Mouse (Mus musculus): Measurements from ENCODE around the gene Rasef. TPM values are rescaled to one million over a fixed set of nuclear protein-coding genes. Genes with fewer than 3 reads are reported as not detected.

Rasef gene
- 1.7 and 1.9 TPM in 2 replicates for polyA plus RNA-seq (2014; fragmentation: Nextera tagmentation; extraction: Ambion mirVana)

DNA sequence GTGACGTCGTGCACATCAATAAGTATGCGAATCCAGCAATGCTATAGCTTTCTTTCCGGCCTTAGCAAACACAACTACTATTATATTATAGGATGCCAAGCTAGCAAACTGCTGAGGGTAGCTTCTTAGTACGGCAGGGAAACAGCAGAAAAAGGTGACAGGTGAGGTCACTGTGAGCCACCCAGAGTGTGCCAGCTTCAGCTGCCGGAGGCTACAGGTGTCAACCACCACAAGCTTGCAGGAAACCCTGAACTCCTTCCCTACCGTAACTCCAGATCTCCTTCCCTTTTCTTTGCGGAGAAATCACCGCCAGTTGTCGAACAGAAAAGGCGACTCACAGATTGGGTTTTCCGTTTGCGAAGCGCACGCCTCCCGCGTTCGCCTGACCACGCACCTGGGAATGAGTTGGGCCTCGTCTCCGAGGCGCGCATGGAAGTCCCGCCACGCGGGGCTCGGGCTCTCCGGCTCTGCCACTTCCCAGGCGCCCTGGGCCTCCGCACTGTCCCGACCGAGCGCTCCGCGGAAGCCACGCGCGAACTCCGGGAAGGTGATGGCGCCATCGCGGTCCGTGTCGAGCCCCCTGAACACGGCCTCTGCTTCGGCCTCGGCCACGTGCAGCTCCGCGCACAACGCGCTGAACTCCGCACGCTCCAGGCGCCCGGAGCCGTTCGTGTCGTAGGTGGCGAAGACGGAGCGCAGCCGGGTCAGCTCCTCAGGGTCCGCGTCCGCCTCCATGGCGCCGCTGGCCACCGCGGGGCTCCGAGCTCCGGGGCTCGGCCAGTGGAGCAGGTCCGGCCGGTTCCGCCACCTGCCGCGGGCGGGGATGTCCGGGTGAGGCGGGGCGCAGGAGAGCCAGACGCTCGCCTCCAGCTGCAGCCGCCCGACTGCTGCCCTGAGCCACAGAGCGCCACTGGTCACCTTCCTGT is at the start of gene Rasef:
Gene Rasef, minus strand, starts transcription at position 735 of the 926 bp plus-strand sequence.
- H3K36me3 ChIP-seq (ENCODE audit: control insufficient read depth, insufficient read depth, low read length), result no peaks in the 10 kb centered on the region
- peak within 1 kb of the TSS; percentile 62 for H3K9ac ChIP-seq (ENCODE audit: low read length)
- peaks cover 13% of the 10 kb centered on the region; the same call in 1 of the 2 replicates for H3K27me3 ChIP-seq (ENCODE audit: control insufficient read depth, insufficient read depth, low read length)
- DNase-seq (ENCODE audit: low spot score), result peak; percentile 73
- H3K9me3 ChIP-seq (ENCODE audit: control insufficient read depth, low read length), result no peaks in the 10 kb centered on the region
- peak within 1 kb of the TSS; percentile 46 for H3K4me3 ChIP-seq (ENCODE audit: low read depth, low read length)
- peak within 1 kb of the TSS; percentile 97 for H3K4me2 ChIP-seq (ENCODE audit: low read depth, severe bottlenecking)
- no peak within 1 kb of the TSS for H3K27ac ChIP-seq (replicated peaks; ENCODE audit: low read depth, low read length)
- ATAC-seq (ENCODE audit: insufficient number of reproducible peaks, low FRiP score, low TSS enrichment, low read depth), result peak; percentile 82
- 4% methylated on average over 86 of the region's 87 CpGs for WGBS
- H3K4me1 ChIP-seq (ENCODE audit: control insufficient read depth, insufficient read depth, low read length), result 0 out of 2 replicates have a peak, but pooled peaks cover 4% of the 10 kb centered on the region

DNA sequence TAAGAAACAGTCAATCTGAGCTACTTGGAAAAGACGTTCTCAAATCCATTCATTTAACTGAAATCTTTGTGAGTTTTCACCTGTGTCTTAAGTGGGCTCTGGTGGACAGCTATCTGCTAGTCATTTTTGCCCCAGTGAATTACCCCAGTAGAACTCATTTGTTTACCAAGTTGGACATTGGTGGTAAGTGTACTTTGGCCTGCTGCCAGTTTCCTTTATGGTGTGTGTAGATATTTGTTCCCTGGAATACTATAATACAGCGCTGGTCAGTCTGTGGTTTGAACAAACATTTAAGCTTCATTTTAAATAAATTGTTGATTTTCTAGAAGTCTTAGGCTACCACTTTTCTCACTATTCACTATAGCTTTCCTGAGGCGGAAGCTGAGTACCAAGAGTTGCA is 35.8 kb upstream of the Rasef start:
- no peak for DNase-seq (ENCODE audit: low spot score)
- H3K36me3 ChIP-seq (ENCODE audit: control insufficient read depth, insufficient read depth, low read length), result no peaks in the 10 kb centered on the region
- H3K4me3 ChIP-seq (ENCODE audit: low read depth, low read length), result no peak overlapping the region
- H3K27ac ChIP-seq (replicated peaks; ENCODE audit: low read depth, low read length), result no peak overlapping the region
- H3K9ac ChIP-seq (ENCODE audit: low read length), result no peak overlapping the region
- no peaks in the 10 kb centered on the region for H3K9me3 ChIP-seq (ENCODE audit: control insufficient read depth, low read length)
- H3K4me1 ChIP-seq (ENCODE audit: control insufficient read depth, insufficient read depth, low read length), result no peaks in the 10 kb centered on the region
- ATAC-seq (ENCODE audit: insufficient number of reproducible peaks, low FRiP score, low TSS enrichment, low read depth), result no peak
- no peaks in the 10 kb centered on the region for H3K27me3 ChIP-seq (ENCODE audit: control insufficient read depth, insufficient read depth, low read length)
- H3K4me2 ChIP-seq (ENCODE audit: low read depth, severe bottlenecking), result no peak overlapping the region
- WGBS, result 93% methylated on average over 3 of the region's 3 CpGs

DNA sequence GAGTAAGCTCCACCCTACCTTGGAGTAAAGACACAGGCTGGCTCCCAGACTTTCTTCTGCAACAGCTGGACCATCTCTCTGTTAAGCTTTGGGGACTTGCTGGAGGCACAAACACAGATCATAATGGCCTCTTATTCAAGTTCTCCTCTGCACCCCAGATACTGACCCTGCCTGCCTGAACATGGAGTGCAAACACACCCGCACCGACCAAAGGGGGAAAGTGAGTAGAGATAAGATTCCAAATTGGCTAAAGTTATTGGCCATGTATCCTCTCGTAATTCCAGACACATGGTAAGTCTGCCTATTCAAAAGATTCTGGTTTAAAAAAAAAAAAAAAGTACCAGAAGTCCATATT is 369 bp upstream of the Rasef start:
- peak overlapping the region; percentile 46 for H3K4me3 ChIP-seq (ENCODE audit: low read depth, low read length)
- ATAC-seq (ENCODE audit: insufficient number of reproducible peaks, low FRiP score, low TSS enrichment, low read depth), result peak; percentile 44; the same call in 1 of the 2 replicates
- H3K9me3 ChIP-seq (ENCODE audit: control insufficient read depth, low read length), result no peaks in the 10 kb centered on the region
- 0 out of 2 replicates have a peak, but pooled peaks cover 4% of the 10 kb centered on the region for H3K4me1 ChIP-seq (ENCODE audit: control insufficient read depth, insufficient read depth, low read length)
- H3K36me3 ChIP-seq (ENCODE audit: control insufficient read depth, insufficient read depth, low read length), result no peaks in the 10 kb centered on the region
- no peak for DNase-seq (ENCODE audit: low spot score)
- peaks cover 13% of the 10 kb centered on the region; the same call in 1 of the 2 replicates for H3K27me3 ChIP-seq (ENCODE audit: control insufficient read depth, insufficient read depth, low read length)
- WGBS, result 45% methylated on average over 3 of the region's 3 CpGs
- H3K4me2 ChIP-seq (ENCODE audit: low read depth, severe bottlenecking), result peak overlapping the region; percentile 97
- no peak overlapping the region for H3K27ac ChIP-seq (replicated peaks; ENCODE audit: low read depth, low read length)
- peak overlapping the region; percentile 62 for H3K9ac ChIP-seq (ENCODE audit: low read length)

DNA sequence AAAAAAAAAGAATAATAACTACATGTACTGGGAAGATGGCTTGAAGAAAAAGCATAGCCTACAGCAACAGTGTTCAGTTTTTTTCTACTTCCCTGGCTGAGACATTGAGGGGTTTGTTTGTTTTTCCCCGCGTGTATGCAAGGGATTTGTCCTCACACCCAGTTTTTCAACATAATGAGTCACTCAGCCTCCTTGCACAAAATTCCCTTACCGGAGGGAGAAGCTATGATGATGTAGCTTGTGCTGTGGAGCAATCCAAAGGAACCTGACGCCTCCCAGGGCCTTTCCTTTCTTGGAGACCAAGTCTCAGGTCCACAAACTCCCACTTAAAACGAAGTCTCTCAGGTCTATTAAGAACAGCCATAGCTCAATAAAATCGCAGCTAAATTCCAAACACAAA is 1.3 kb downstream of the Rasef start:
- no peak for DNase-seq (ENCODE audit: low spot score)
- H3K27me3 ChIP-seq (ENCODE audit: control insufficient read depth, insufficient read depth, low read length), result peaks cover 13% of the 10 kb centered on the region; the same call in 1 of the 2 replicates
- H3K4me3 ChIP-seq (ENCODE audit: low read depth, low read length), result no peak overlapping the region
- H3K4me1 ChIP-seq (ENCODE audit: control insufficient read depth, insufficient read depth, low read length), result 0 out of 2 replicates have a peak, but pooled peaks cover 4% of the 10 kb centered on the region
- H3K9ac ChIP-seq (ENCODE audit: low read length), result no peak overlapping the region
- H3K4me2 ChIP-seq (ENCODE audit: low read depth, severe bottlenecking), result no peak overlapping the region
- ATAC-seq (ENCODE audit: insufficient number of reproducible peaks, low FRiP score, low TSS enrichment, low read depth), result no peak
- no peak overlapping the region for H3K27ac ChIP-seq (replicated peaks; ENCODE audit: low read depth, low read length)
- no peaks in the 10 kb centered on the region for H3K9me3 ChIP-seq (ENCODE audit: control insufficient read depth, low read length)
- WGBS, result 32% methylated on average over 6 of the region's 6 CpGs
- H3K36me3 ChIP-seq (ENCODE audit: control insufficient read depth, insufficient read depth, low read length), result no peaks in the 10 kb centered on the region

DNA sequence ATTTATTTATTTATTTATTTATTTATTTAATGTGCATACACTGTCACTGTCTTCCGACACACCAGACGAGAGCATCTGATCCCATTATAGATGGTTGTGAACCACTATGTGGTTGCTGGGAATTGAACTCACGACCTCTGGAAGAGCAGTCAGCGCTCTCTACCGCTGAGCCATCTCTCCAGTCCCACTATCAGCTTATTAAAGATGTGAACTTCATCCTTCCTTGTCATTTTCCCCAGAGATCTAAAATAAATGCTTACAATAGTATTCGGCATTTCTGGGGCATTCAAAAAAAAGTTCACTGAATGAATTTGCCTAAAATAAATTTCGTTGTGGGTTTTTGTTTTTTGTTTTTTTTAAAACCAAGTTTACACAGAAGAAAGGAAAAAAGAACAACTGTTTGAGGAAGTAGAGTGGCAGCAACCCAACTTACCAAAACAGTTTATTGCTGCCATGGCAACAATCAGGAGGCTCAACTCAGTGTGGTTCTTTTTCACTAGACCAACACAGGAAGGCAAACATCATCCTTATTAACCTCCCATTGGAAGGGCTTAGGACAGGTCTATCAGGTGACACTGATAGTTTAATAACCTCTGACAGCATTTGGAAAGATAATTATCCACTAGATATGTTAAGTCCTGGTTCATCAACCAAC is 2.6 kb downstream of the Rasef start:
- 94% methylated on average over 7 of the region's 7 CpGs for WGBS
- H3K9me3 ChIP-seq (ENCODE audit: control insufficient read depth, low read length), result no peaks in the 10 kb centered on the region
- H3K9ac ChIP-seq (ENCODE audit: low read length), result no peak overlapping the region
- no peak overlapping the region for H3K27ac ChIP-seq (replicated peaks; ENCODE audit: low read depth, low read length)
- ATAC-seq (ENCODE audit: insufficient number of reproducible peaks, low FRiP score, low TSS enrichment, low read depth) (no peak), DNase-seq (ENCODE audit: low spot score) (no peak)
- no peak overlapping the region for H3K4me2 ChIP-seq (ENCODE audit: low read depth, severe bottlenecking)
- H3K36me3 ChIP-seq (ENCODE audit: control insufficient read depth, insufficient read depth, low read length), result no peaks in the 10 kb centered on the region
- peaks cover 13% of the 10 kb centered on the region; the same call in 1 of the 2 replicates for H3K27me3 ChIP-seq (ENCODE audit: control insufficient read depth, insufficient read depth, low read length)
- H3K4me3 ChIP-seq (ENCODE audit: low read depth, low read length), result no peak overlapping the region
- H3K4me1 ChIP-seq (ENCODE audit: control insufficient read depth, insufficient read depth, low read length), result 0 out of 2 replicates have a peak, but pooled peaks cover 4% of the 10 kb centered on the region

DNA sequence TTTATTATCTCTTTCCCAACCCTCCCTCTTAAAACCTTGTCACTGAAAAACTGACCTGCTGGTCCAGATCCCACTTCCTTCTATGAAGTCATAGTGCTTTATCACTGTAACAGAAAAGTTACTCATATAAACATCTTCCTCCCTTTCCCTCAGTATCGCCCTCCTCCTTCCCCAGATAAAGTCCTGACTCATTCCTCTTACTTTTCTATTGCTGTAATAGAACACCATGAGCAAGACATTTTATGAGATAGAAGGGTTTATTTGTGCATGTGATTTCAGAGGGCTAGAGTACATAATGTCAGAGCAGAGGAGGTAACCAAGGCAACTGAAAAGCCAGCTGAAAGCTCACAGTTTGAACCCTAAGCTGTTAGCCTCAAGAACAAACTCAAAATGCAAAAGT is 6.6 kb downstream of the Rasef start:
- Histone ChIP-seq H3K4me3 (ENCODE audit: low read depth, low read length) (no peak overlapping the region), H3K9me3 (ENCODE audit: control insufficient read depth, low read length) (no peaks in the 10 kb centered on the region), H3K4me2 (ENCODE audit: low read depth, severe bottlenecking) (no peak overlapping the region), H3K9ac (ENCODE audit: low read length) (no peak overlapping the region), H3K27ac (replicated peaks; ENCODE audit: low read depth, low read length) (no peak overlapping the region), H3K4me1 (ENCODE audit: control insufficient read depth, insufficient read depth, low read length) (no peaks in the 10 kb centered on the region), H3K27me3 (ENCODE audit: control insufficient read depth, insufficient read depth, low read length) (no peaks in the 10 kb centered on the region), H3K36me3 (ENCODE audit: control insufficient read depth, insufficient read depth, low read length) (no peaks in the 10 kb centered on the region)
- WGBS, result 76% methylated on average over 1 of the region's 1 CpGs
- DNase-seq (ENCODE audit: low spot score) (no peak), ATAC-seq (ENCODE audit: insufficient number of reproducible peaks, low FRiP score, low TSS enrichment, low read depth) (no peak)

DNA sequence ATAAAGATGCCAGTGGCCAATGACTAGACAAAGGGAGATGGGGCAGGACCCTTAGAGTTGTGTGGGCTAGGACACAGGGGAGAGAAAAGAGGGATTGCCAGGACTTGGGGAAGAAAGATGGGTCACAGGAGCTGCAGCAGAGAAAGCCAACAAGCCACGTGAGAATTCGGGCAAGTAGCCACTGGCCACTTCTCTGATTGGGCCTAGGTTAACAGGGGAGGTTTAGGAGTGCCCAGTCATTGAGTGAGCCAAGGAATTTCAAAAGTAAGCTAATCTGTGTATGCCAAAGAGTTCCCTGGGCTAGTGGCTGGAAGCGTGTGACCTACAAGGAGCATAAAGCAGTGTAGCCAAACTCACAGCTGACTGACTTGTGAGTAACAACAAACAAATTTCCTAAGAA is 9.7 kb downstream of the Rasef start:
- H3K4me3 ChIP-seq (ENCODE audit: low read depth, low read length), result no peak overlapping the region
- DNase-seq (ENCODE audit: low spot score), result no peak
- 84% methylated on average over 3 of the region's 3 CpGs for WGBS
- H3K4me2 ChIP-seq (ENCODE audit: low read depth, severe bottlenecking), result no peak overlapping the region
- H3K9me3 ChIP-seq (ENCODE audit: control insufficient read depth, low read length), result no peaks in the 10 kb centered on the region
- no peak for ATAC-seq (ENCODE audit: insufficient number of reproducible peaks, low FRiP score, low TSS enrichment, low read depth)
- no peak overlapping the region for H3K27ac ChIP-seq (replicated peaks; ENCODE audit: low read depth, low read length)
- no peaks in the 10 kb centered on the region for H3K4me1 ChIP-seq (ENCODE audit: control insufficient read depth, insufficient read depth, low read length)
- no peaks in the 10 kb centered on the region for H3K27me3 ChIP-seq (ENCODE audit: control insufficient read depth, insufficient read depth, low read length)
- H3K9ac ChIP-seq (ENCODE audit: low read length), result no peak overlapping the region
- H3K36me3 ChIP-seq (ENCODE audit: control insufficient read depth, insufficient read depth, low read length), result no peaks in the 10 kb centered on the region

DNA sequence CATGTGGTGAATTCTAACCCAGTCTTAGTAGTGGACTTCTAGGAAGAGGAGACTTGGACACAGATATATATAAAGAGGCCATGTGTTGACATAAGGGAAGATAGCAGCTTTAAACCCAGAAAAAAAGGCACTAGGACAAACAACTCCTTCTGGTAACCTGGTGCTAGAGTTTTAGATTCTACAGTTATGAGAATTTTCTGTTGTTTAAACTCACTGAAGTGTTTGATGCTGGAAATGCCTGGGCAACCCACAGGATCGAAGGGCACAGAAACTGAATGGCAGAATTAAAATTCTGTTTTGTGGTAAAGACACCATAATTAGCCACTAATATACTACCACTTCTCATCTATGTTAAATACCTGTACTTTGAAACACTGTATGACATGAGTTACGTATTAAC is 15.5 kb downstream of the Rasef start:
- H3K4me1 ChIP-seq (ENCODE audit: control insufficient read depth, insufficient read depth, low read length), result peaks cover 3% of the 10 kb centered on the region; the same call in 1 of the 2 replicates
- no peaks in the 10 kb centered on the region for H3K36me3 ChIP-seq (ENCODE audit: control insufficient read depth, insufficient read depth, low read length)
- no peak overlapping the region for H3K27ac ChIP-seq (replicated peaks; ENCODE audit: low read depth, low read length)
- ATAC-seq (ENCODE audit: insufficient number of reproducible peaks, low FRiP score, low TSS enrichment, low read depth) (no peak), DNase-seq (ENCODE audit: low spot score) (no peak)
- H3K27me3 ChIP-seq (ENCODE audit: control insufficient read depth, insufficient read depth, low read length), result no peaks in the 10 kb centered on the region
- no peaks in the 10 kb centered on the region for H3K9me3 ChIP-seq (ENCODE audit: control insufficient read depth, low read length)
- H3K4me3 ChIP-seq (ENCODE audit: low read depth, low read length), result no peak overlapping the region
- H3K4me2 ChIP-seq (ENCODE audit: low read depth, severe bottlenecking), result no peak overlapping the region
- no peak overlapping the region for H3K9ac ChIP-seq (ENCODE audit: low read length)
- 92% methylated on average over 2 of the region's 2 CpGs for WGBS
